In the genomic region with DNA sequence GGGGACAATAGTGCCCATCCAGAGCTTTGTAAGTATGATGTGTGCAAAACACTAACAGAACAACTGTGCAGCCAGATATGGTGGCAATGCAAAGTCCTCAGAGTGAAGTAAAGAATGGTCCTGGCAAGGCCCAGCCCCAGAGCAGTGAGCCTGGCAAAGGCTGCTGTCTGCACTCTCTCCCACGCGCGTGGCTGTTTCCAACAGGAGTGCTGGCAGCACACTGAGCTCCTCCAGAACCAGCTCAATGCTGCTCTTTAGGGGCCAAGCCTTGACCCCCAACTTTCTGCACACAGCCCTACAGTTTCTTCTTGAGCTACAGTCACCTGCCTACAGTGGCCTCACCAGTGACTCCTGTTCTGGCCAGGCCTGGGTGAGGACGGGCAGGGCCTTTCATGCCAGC, we compare ENCODE assay signal across 27 mouse cellular contexts. TPM values are rescaled to one million over a fixed set of nuclear protein-coding genes. Genes with fewer than 3 reads are reported as not detected.
A peak's percentile ranks its signal among the peaks of the same experiment; 100 is the strongest.
DNase-seq lines count a peak whose midpoint lies in the region; ATAC-seq and TF ChIP-seq lines count a peak whose summit lies in the region.
"Had no signal": no experiment of that assay in that cellular context is flagged by ENCODE, and none has a peak within 500 bp of the region (broad histone marks: within the 10 kb centered on the region; RNA-seq: fewer than 3 reads in every experiment).

No protein-coding gene starts in this region.

- no peak overlapping the region for H3K9ac ChIP-seq in liver, postnatal 0 days (replicated peaks)
- H3K9ac ChIP-seq: embryonic facial prominence, embryonic 13.5 days; forebrain, embryonic 12.5 days; forebrain, embryonic 15.5 days; heart, embryonic 12.5 days; heart, embryonic 15.5 days; hindbrain, embryonic 13.5 days had no signal

- peak; percentile 38; the same call in 1 of the 2 replicates for ATAC-seq in frontal cortex, adult (ENCODE audit: low TSS enrichment)
- ATAC-seq in liver, postnatal 0 days = no peak
- ATAC-seq: activated CD4-positive, CD25-positive, alpha-beta regulatory T cell, adult 4 months; forebrain, embryonic 15.5 days; hindbrain, embryonic 16.5 days had no signal

- no peak for TF ChIP-seq EP300 in liver, postnatal 0 days (IDR thresholded peaks at IDR 0.05; ENCODE audit: low read depth)

- H3K9me3 ChIP-seq in liver, postnatal 0 days (ENCODE audit: low read length) = no peaks in the 10 kb centered on the region
- H3K9me3 ChIP-seq: embryonic facial prominence, embryonic 10.5 days; embryonic facial prominence, embryonic 13.5 days; forebrain, embryonic 12.5 days; forebrain, embryonic 15.5 days; heart, embryonic 12.5 days; heart, embryonic 15.5 days; hindbrain, embryonic 10.5 days; hindbrain, embryonic 13.5 days had no signal

- no peak overlapping the region for H3K4me2 ChIP-seq in liver, postnatal 0 days (ENCODE audit: low read depth, low read length)
- H3K4me2 ChIP-seq: embryonic facial prominence, embryonic 13.5 days; forebrain, embryonic 12.5 days; forebrain, embryonic 15.5 days; heart, embryonic 12.5 days; heart, embryonic 15.5 days; hindbrain, embryonic 13.5 days had no signal

- no peaks in the 10 kb centered on the region for H3K4me1 ChIP-seq in liver, postnatal 0 days (ENCODE audit: insufficient read depth)
- H3K4me1 ChIP-seq: embryonic facial prominence, embryonic 10.5 days; embryonic facial prominence, embryonic 13.5 days; forebrain, embryonic 12.5 days; forebrain, embryonic 15.5 days; heart, embryonic 12.5 days; heart, embryonic 15.5 days; hindbrain, embryonic 10.5 days; hindbrain, embryonic 13.5 days had no signal

- 90% methylated on average over 4 of the region's 4 CpGs for WGBS in liver, postnatal 0 days (ENCODE audit: insufficient replicate concordance)

- peaks cover 84% of the 10 kb centered on the region for H3K36me3 ChIP-seq in liver, postnatal 0 days (replicated peaks; ENCODE audit: insufficient read depth, low read length)

- DNase-seq in frontal cortex, postnatal 36 days (ENCODE audit: low spot score in 2 of 2) = no peak
- no peak for DNase-seq in layer of hippocampus, adult 2 months (ENCODE audit: low spot score in 2 of 2)
- no peak for DNase-seq in layer of hippocampus, postnatal 25 days (ENCODE audit: extremely low spot score in 1 of 2, low spot score in 1 of 2)
- peak; percentile 59 for DNase-seq in testis, postnatal 10 days (ENCODE audit: low spot score)
- DNase-seq in liver, postnatal 0 days = no peak
- DNase-seq: adrenal gland, postnatal 10 days; cerebellum, adult 11-12 months; cerebellum, adult 8-10 months; cerebellum, postnatal 10 days; cerebellum, postnatal 36 days; embryo, embryonic 11 days; gastrocnemius, postnatal 25 days; heart, adult 18-20 months; heart, postnatal 10 days; heart, postnatal 36 days had no signal

- H3K27me3 ChIP-seq in liver, postnatal 0 days (ENCODE audit: insufficient read depth, low read length) = no peaks in the 10 kb centered on the region
- H3K27me3 ChIP-seq: embryonic facial prominence, embryonic 13.5 days; forebrain, embryonic 12.5 days; forebrain, embryonic 15.5 days; heart, embryonic 12.5 days; heart, embryonic 15.5 days; hindbrain, embryonic 13.5 days had no signal

- H3K27ac ChIP-seq in layer of hippocampus, adult 2 months = peak overlapping the region; percentile 70; the same call in 1 of the 2 replicates
- no peak overlapping the region for H3K27ac ChIP-seq in liver, postnatal 0 days (ENCODE audit: low read depth)
- H3K27ac ChIP-seq: embryonic facial prominence, embryonic 10.5 days; embryonic facial prominence, embryonic 13.5 days; forebrain, embryonic 12.5 days; forebrain, embryonic 15.5 days; heart, embryonic 15.5 days; hindbrain, embryonic 10.5 days; hindbrain, embryonic 13.5 days had no signal

- no peak for TF ChIP-seq CTCF in layer of hippocampus, adult 2 months (conservative IDR thresholded peaks at IDR 0.05)
- no peak for TF ChIP-seq CTCF in liver, postnatal 0 days (IDR thresholded peaks at IDR 0.05; ENCODE audit: low read depth)

- no peak overlapping the region for H3K4me3 ChIP-seq in layer of hippocampus, adult 2 months
- H3K4me3 ChIP-seq in liver, postnatal 0 days (ENCODE audit: low read depth, low read length) = no peak overlapping the region
- H3K4me3 ChIP-seq: embryonic facial prominence, embryonic 10.5 days; embryonic facial prominence, embryonic 13.5 days; erythroblast, embryonic 14.5 days; forebrain, embryonic 12.5 days; forebrain, embryonic 15.5 days; heart, embryonic 12.5 days; heart, embryonic 15.5 days; hindbrain, embryonic 10.5 days; hindbrain, embryonic 13.5 days had no signal

RNA-seq across cellular contexts. Expression of a gene that starts 43.4 kb away (rescaled TPM):
- under 1 TPM in 1 of 2 experiments, not detected in 1; 0.79 TPM for total RNA-seq in layer of hippocampus, adult 2 months (2021)
- total RNA-seq in layer of hippocampus, postnatal 25 days (2021) = 1 to 10 TPM; 2.6 to 2.7 TPM
- polyA plus RNA-seq in liver, postnatal 0 days (2015; fragmentation: Nextera tagmentation; extraction: Ambion mirVana) = 0.14 TPM in 1 of 2 replicates, not detected in the other
- total RNA-seq: heart, adult 18-20 months; heart, postnatal 10 days; heart, postnatal 36 days had no signal
- polyA plus RNA-seq: erythroblast, embryonic 14.5 days had no signal
